In the genomic region with DNA sequence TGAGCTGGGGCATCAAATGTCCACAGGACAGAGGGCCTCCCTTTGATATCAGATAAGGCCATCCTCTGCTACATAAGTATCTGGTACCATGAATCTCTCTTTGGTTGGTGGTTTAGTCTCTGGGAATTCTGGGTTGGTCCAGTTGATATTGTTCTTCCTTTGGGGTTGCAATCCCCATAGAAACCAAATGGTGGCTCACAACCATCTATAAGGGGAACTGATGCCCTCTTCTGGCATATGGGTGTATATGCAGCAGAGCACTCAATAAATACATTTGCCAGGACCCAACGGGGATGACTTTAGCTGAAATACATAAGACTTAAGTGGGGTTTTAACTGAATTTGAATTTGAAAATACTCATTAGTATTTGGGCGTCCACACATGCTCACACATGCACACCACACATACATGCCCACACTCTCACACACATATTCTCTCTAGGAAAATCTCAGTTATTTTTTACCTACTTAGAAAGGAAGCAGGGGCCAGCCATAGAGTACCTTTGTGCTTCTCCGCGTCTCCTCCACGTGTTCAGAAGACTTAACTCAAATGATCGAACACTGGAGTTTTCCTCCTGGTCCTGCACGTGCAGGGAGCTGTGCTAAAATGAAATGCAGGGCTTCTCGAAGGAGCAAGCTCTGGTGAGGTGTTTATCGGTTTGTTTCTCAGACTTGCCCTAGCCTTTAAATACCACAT, we compare ENCODE assay signal across 8 mouse cellular contexts. TPM values are rescaled to one million over a fixed set of nuclear protein-coding genes. Genes with fewer than 3 reads are reported as not detected.
DNase-seq lines count a peak whose midpoint lies in the region; ATAC-seq and TF ChIP-seq lines count a peak whose summit lies in the region.

No protein-coding gene starts in this region.

- WGBS in liver, adult 2 months = 46% methylated on average over 9 of the region's 9 CpGs
- 38% methylated on average over 9 of the region's 9 CpGs for WGBS in liver, embryonic 12.5 days (ENCODE audit: insufficient replicate concordance)
- 54% methylated on average over 9 of the region's 9 CpGs for WGBS in hindbrain, embryonic 14.5 days

- no peak overlapping the region for H3K9ac ChIP-seq in liver, adult 2 months (ENCODE audit: low read depth, low read length)
- H3K9ac ChIP-seq in liver, embryonic 12.5 days = no peak overlapping the region
- no peak overlapping the region for H3K9ac ChIP-seq in hindbrain, embryonic 14.5 days

- H3K79me2 ChIP-seq in liver, adult 2 months (ENCODE audit: control insufficient read depth, insufficient read depth, low read length) = no peaks in the 10 kb centered on the region; the same call in 1 of the 2 replicates

- ATAC-seq in liver, embryonic 12.5 days = no peak
- ATAC-seq in erythroid progenitor cell, adult 5-6 weeks (replicated peaks; ENCODE audit: low FRiP score, poor library complexity, severe bottlenecking) = peak; percentile 59
- 0 out of 2 replicates have a peak, but pooled peaks have one; percentile 21 for ATAC-seq in hindbrain, embryonic 14.5 days (ENCODE audit: low FRiP score)

- peak; percentile 72 for DNase-seq in liver, adult 2 months (ENCODE audit: extremely low read depth, low read depth, low spot score)
- DNase-seq in WW6 (ENCODE audit: low read depth, low spot score) = peak; percentile 53
- DNase-seq in hindbrain, embryonic 14.5 days (ENCODE audit: low spot score) = peak; percentile 63
- DNase-seq in left cerebral cortex, postnatal 25 days (ENCODE audit: low spot score in 2 of 2) = peak; percentile 40 to 66
- DNase-seq in natural killer cell, adult 2 months (ENCODE audit: low spot score in 2 of 2) = peak; percentile 49 to 63
- DNase-seq in thymus, postnatal 4 days = peak; percentile 58

- H3K9me3 ChIP-seq in liver, embryonic 12.5 days (replicated peaks) = no peaks in the 10 kb centered on the region
- no peaks in the 10 kb centered on the region for H3K9me3 ChIP-seq in hindbrain, embryonic 14.5 days (ENCODE audit: control insufficient read depth, low read length)

- peaks cover 3% of the 10 kb centered on the region; the same call in 1 of the 2 replicates for H3K4me1 ChIP-seq in liver, adult 2 months (ENCODE audit: control insufficient read depth, insufficient read depth, low read length)
- H3K4me1 ChIP-seq in liver, embryonic 12.5 days = peaks cover 48% of the 10 kb centered on the region
- peaks cover 21% of the 10 kb centered on the region for H3K4me1 ChIP-seq in hindbrain, embryonic 14.5 days (replicated peaks; ENCODE audit: control insufficient read depth, insufficient read depth, low read length)

- intact Hi-C loops in left cerebral cortex, postnatal 25 days (cut with DNase I) = loop anchor here (5.0 kb wide), 1 partner anchor 82 kb away; no protein-coding TSS in a partner anchor

- H3K4me2 ChIP-seq in liver, embryonic 12.5 days = no peak overlapping the region
- H3K4me2 ChIP-seq in hindbrain, embryonic 14.5 days (replicated peaks) = no peak overlapping the region

- no peak overlapping the region for H3K27ac ChIP-seq in liver, adult 2 months (replicated peaks; ENCODE audit: insufficient read depth, low read depth, low read length)
- H3K27ac ChIP-seq in liver, embryonic 12.5 days = no peak overlapping the region
- H3K27ac ChIP-seq in hindbrain, embryonic 14.5 days = no peak overlapping the region

- no peaks in the 10 kb centered on the region for H3K27me3 ChIP-seq in liver, adult 2 months (ENCODE audit: control insufficient read depth, insufficient read depth, low read length)
- no peaks in the 10 kb centered on the region for H3K27me3 ChIP-seq in liver, embryonic 12.5 days (replicated peaks)
- no peaks in the 10 kb centered on the region for H3K27me3 ChIP-seq in hindbrain, embryonic 14.5 days (ENCODE audit: control insufficient read depth, insufficient read depth, low read length)

- no peak for TF ChIP-seq POLR2A in liver, adult 2 months (IDR thresholded peaks at IDR 0.05; ENCODE audit: extremely low read depth, insufficient read depth, low read length)

- peaks cover 3% of the 10 kb centered on the region for H3K36me3 ChIP-seq in liver, adult 2 months (ENCODE audit: control insufficient read depth, insufficient read depth, low read length)
- no peaks in the 10 kb centered on the region for H3K36me3 ChIP-seq in liver, embryonic 12.5 days
- no peaks in the 10 kb centered on the region for H3K36me3 ChIP-seq in hindbrain, embryonic 14.5 days (replicated peaks; ENCODE audit: control insufficient read depth, insufficient read depth)

- 0 out of 2 replicates have a peak, but pooled peaks have one; percentile 20 for TF ChIP-seq CTCF in liver, adult 2 months (IDR thresholded peaks at IDR 0.05; ENCODE audit: low read depth, low read length)

- no peak overlapping the region for H3K4me3 ChIP-seq in liver, adult 2 months (ENCODE audit: insufficient read depth, low read depth, low read length)
- H3K4me3 ChIP-seq in liver, embryonic 12.5 days = no peak overlapping the region
- H3K4me3 ChIP-seq in hindbrain, embryonic 14.5 days (replicated peaks; ENCODE audit: low read length) = no peak overlapping the region

RNA-seq across cellular contexts. Expression of a gene that starts 11.5 kb away (rescaled TPM):
- total RNA-seq in liver, adult 2 months (2014; rRNA removed) = 137 and 139 TPM in 2 replicates
- polyA plus RNA-seq in liver, adult 2 months (2012; rRNA removed) = 45.2 and 46.5 TPM in 2 replicates
- polyA plus RNA-seq in liver, embryonic 12.5 days (2016; fragmentation: Nextera tagmentation; extraction: Ambion mirVana) = 20.0 and 22.1 TPM in 2 replicates
- 2.5 TPM in 1 of 2 replicates, not detected in the other for total RNA-seq in erythroid progenitor cell, adult 5-6 weeks (2015; ENCODE audit: low replicate concordance)
- total RNA-seq in erythroid progenitor cell, adult 5-6 weeks (2017; ENCODE audit: low replicate concordance) = 1.5 TPM in 1 of 2 replicates, not detected in the other
- 23.6 and 31.3 TPM in 2 replicates for polyA plus RNA-seq in hindbrain, embryonic 14.5 days (2014; fragmentation: Nextera tagmentation; extraction: Ambion mirVana)
- total RNA-seq in left cerebral cortex, postnatal 25 days (2021) = 10 to 100 TPM; 34.1 to 36.3 TPM

RNA-seq across cellular contexts. Expression of a gene that starts 36.4 kb away (rescaled TPM):
- total RNA-seq in liver, adult 2 months (2014; rRNA removed) = 6.1 and 42.4 TPM in 2 replicates
- polyA plus RNA-seq in liver, adult 2 months (2012; rRNA removed) = 1.0 and 2.8 TPM in 2 replicates
- polyA plus RNA-seq in liver, embryonic 12.5 days (2016; fragmentation: Nextera tagmentation; extraction: Ambion mirVana) = not detected in 2 replicates
- total RNA-seq in erythroid progenitor cell, adult 5-6 weeks (2015; ENCODE audit: low replicate concordance) = not detected in 2 replicates
- not detected in 2 replicates for total RNA-seq in erythroid progenitor cell, adult 5-6 weeks (2017; ENCODE audit: low replicate concordance)
- not detected in 2 replicates for polyA plus RNA-seq in hindbrain, embryonic 14.5 days (2014; fragmentation: Nextera tagmentation; extraction: Ambion mirVana)
- total RNA-seq in left cerebral cortex, postnatal 25 days (2021) = not detected

Comparison
In these comparisons a context has a peak if more than half of its experiments do, and no peak if none do; other contexts are left out.
1. RNA of a gene that starts 11.5 kb away (total RNA-seq): 137 to 139 TPM in liver, adult 2 months and 34.1 to 36.3 TPM in left cerebral cortex, postnatal 25 days; 1.5 to 2.5 TPM in erythroid progenitor cell, adult 5-6 weeks; every median in the first group is over 4 times any median in the second.
2. Peak in every context shown above with its lines, with median percentiles within 50 percentile points of each other: DNase-seq.